Mouse (Mus musculus) heart, embryonic 16.5 days (tissue): Measurements from ENCODE around the gene Tmprss2. TPM values are rescaled to one million over a fixed set of nuclear protein-coding genes. Genes with fewer than 3 reads are reported as not detected.
A peak's percentile ranks its signal among the peaks of the same experiment; 100 is the strongest.

ENCODE experiments used
- ATAC-seq: fragments of 200-750 bp; cut with Nextera tagmentation; replicated peaks from 2 replicates; pipeline ENCODE4 v1.8.0; 2017; ENCODE audit warnings: moderate number of reproducible peaks; ENCODE audit not compliant: insufficient read depth, low FRiP score; ENCODE audit errors: extremely low read depth
- H3K27ac ChIP-seq: fragments of 300-500 bp; sonication (generic); 2 replicates; pipeline ENCODE4 v1.5.1; 2014; ENCODE audit warnings: mild to moderate bottlenecking, low read length, control low read depth, moderate library complexity
- H3K27me3 ChIP-seq: fragments of 300-500 bp; sonication (generic); 2 replicates; pipeline ENCODE4 v1.6.1; 2014; ENCODE audit warnings: low read length, mixed read lengths; ENCODE audit not compliant: control insufficient read depth, insufficient read depth
- H3K36me3 ChIP-seq: fragments of 300-500 bp; sonication (generic); 2 replicates; pipeline ENCODE4 v1.6.1; 2014; ENCODE audit not compliant: control insufficient read depth, insufficient read depth
- H3K4me1 ChIP-seq: fragments of 300-500 bp; sonication (generic); 2 replicates; pipeline ENCODE4 v1.6.1; 2014; ENCODE audit warnings: low read length, mixed read lengths; ENCODE audit not compliant: control insufficient read depth, insufficient read depth
- H3K4me2 ChIP-seq: fragments of 300-500 bp; sonication (generic); 2 replicates; pipeline ENCODE4 v1.6.1; 2014; ENCODE audit warnings: low read depth, mild to moderate bottlenecking, control low read depth, low read length
- H3K4me3 ChIP-seq: fragments of 300-500 bp; sonication (generic); 2 replicates; pipeline ENCODE4 v1.5.1; 2014; ENCODE audit warnings: mild to moderate bottlenecking, control low read depth, low read length
- H3K9ac ChIP-seq: fragments of 300-500 bp; sonication (generic); 2 replicates; pipeline ENCODE4 v1.6.1; 2014; ENCODE audit warnings: low read length, control low read depth
- H3K9me3 ChIP-seq: fragments of 300-500 bp; sonication (generic); replicated peaks from 2 replicates; pipeline ENCODE4 v1.6.1; 2016; ENCODE audit warnings: low read length; ENCODE audit not compliant: control insufficient read depth
- whole genome bisulfite sequencing: fragments of 180-500 bp; shearing (Covaris S2); extraction: QIAGEN DNeasy Blood & Tissue Kit; methylation state at CpG from one replicate; pipeline ENCODE4 v1.1.7; 2014; 5-methylcytosine and 5-hydroxymethylcytosine counted together
- polyA plus RNA-seq: library from polyadenylated mRNA; unstranded; fragments of >200 nt; fragmentation: Nextera tagmentation; extraction: Ambion mirVana; gene quantifications from 2 replicates; pipeline ENCODE4 v1.2.1, GENCODE M21; 2015

Gene Tmprss2
- polyA plus RNA-seq, 1 experiment from 2014 or later, result 0.72 TPM

- ATAC-seq, result no peak
- Histone ChIP-seq H3K4me1 (peaks cover 21% of the 10 kb centered on the region), H3K9me3 (peaks cover 3% of the 10 kb centered on the region; the same call in 1 of the 2 replicates), H3K4me3 (no peak overlapping the region), H3K4me2 (peak overlapping the region; percentile 65), H3K27me3 (no peaks in the 10 kb centered on the region), H3K9ac (no peak overlapping the region), H3K36me3 (0 out of 2 replicates have a peak, but pooled peaks cover 2% of the 10 kb centered on the region), H3K27ac (peak overlapping the region; percentile 89; the same call in 1 of the 2 replicates)
- WGBS, result 26% methylated on average over 1 of the region's 1 CpGs
These were observed 74.1 kb downstream of the Tmprss2 start for GRCm38 (mm10) chr16:97536859-97537258.

DNA sequence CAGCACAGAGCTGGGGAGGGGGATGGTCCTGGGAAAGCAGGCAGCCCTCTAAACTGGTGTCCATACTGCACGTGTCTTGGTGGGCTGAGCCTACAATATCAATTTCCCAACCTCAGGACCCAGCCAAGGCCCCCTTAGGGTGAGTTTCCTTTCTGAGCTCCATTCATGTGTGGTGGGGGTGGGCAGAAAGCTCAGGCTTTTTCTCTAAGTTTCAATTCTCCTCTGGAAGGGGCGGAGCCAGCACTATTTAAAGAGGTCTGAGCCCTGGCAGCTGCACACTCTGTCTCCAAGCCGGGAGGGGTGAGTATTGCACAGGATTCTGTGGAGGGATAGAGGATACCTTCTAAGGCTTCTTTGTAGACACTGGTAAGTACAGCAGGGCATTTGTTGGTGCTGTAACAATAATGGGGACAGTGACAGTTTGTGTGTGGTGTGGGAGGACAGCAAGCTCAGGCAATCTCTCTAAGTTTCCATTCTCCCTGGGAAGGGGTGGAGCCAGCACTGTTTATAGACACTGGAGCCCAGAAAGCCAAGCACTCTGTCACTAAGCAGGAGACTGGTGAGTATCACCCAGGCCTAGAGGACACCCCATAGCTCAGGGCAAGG, 75.1 kb downstream of the Tmprss2 start:
- WGBS, result 2% methylated on average over 3 of the region's 3 CpGs
- peaks cover 21% of the 10 kb centered on the region for H3K4me1 ChIP-seq
- no peaks in the 10 kb centered on the region for H3K36me3 ChIP-seq
- H3K27me3 ChIP-seq, result no peaks in the 10 kb centered on the region
- H3K4me2 ChIP-seq, result peak overlapping the region; percentile 65
- H3K9ac ChIP-seq, result peak overlapping the region; percentile 56
- peak overlapping the region; percentile 39 for H3K4me3 ChIP-seq
- ATAC-seq, result peak; percentile 80
- peak overlapping the region; percentile 89 for H3K27ac ChIP-seq
- H3K9me3 ChIP-seq, result no peaks in the 10 kb centered on the region

GRCm38 (mm10) chr16:97534876-97535461, 76.0 kb downstream of the Tmprss2 start:
- H3K36me3 ChIP-seq, result no peaks in the 10 kb centered on the region
- no peaks in the 10 kb centered on the region for H3K27me3 ChIP-seq
- H3K9ac ChIP-seq, result peak overlapping the region; percentile 56
- H3K4me3 ChIP-seq, result peak overlapping the region; percentile 40
- 16% methylated on average over 5 of the region's 5 CpGs for WGBS
- H3K27ac ChIP-seq, result peak overlapping the region; percentile 89
- peaks cover 21% of the 10 kb centered on the region for H3K4me1 ChIP-seq
- peak; percentile 65 for ATAC-seq
- no peaks in the 10 kb centered on the region for H3K9me3 ChIP-seq
- H3K4me2 ChIP-seq, result peak overlapping the region; percentile 65

DNA sequence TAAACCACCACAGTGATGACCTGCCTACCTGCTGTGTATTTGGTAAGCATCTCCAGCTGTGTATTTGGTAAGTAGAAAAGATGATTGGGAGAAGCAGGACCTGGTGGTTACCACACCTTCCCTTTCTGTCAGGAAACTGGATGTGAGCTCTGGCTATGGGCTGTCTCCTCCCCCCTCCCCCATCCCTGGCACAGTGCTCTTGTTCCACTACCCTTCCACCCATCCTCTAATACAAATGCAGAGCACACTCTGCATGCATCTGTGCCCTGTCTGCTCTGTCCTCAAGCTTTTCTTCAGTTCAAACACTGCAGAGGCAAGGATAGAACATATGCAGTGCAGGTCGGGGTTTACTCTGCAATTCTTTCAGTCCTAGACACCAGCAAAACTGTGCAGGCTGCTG, 76.5 kb downstream of the Tmprss2 start:
- WGBS, result 21% methylated on average over 1 of the region's 1 CpGs
- Histone ChIP-seq H3K27me3 (no peaks in the 10 kb centered on the region), H3K4me1 (peaks cover 21% of the 10 kb centered on the region), H3K9me3 (no peaks in the 10 kb centered on the region), H3K4me2 (peak overlapping the region; percentile 65), H3K36me3 (no peaks in the 10 kb centered on the region), H3K4me3 (peak overlapping the region; percentile 40), H3K9ac (peak overlapping the region; percentile 56), H3K27ac (peak overlapping the region; percentile 89)
- ATAC-seq, result peak; percentile 6; the same call in 1 of the 2 replicates

DNA sequence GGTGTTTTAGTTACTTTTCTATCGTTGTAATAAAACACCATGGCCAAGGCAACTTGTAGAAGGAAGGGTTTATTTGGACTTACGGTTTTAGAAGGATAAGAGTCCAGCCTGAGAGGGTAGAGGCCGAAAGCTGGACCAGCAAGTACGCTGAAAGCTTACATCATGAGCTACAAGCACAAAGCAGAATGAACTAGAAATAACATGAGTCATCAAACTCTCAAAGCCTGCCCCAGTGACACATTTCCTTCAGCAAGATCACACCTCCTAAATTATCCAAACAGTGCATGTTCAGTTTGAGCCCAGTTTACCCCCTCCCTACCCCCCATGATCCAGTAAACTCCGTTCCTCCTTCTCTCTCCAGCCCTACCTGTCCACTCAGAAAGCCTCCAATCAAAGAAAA, 77.2 kb downstream of the Tmprss2 start:
- no peak overlapping the region for H3K4me2 ChIP-seq
- H3K36me3 ChIP-seq, result no peaks in the 10 kb centered on the region
- H3K27me3 ChIP-seq, result no peaks in the 10 kb centered on the region
- no peak for ATAC-seq
- no peak overlapping the region for H3K27ac ChIP-seq
- no peak overlapping the region for H3K9ac ChIP-seq
- H3K4me3 ChIP-seq, result no peak overlapping the region
- 80% methylated on average over 5 of the region's 5 CpGs for WGBS
- H3K4me1 ChIP-seq, result peaks cover 21% of the 10 kb centered on the region
- H3K9me3 ChIP-seq, result no peaks in the 10 kb centered on the region

GRCm38 (mm10) chr16:97533126-97533525, 77.9 kb downstream of the Tmprss2 start:
- H3K36me3 ChIP-seq, result no peaks in the 10 kb centered on the region
- 45% methylated on average over 1 of the region's 1 CpGs for WGBS
- H3K4me1 ChIP-seq, result peaks cover 21% of the 10 kb centered on the region
- no peak overlapping the region for H3K4me3 ChIP-seq
- no peak overlapping the region for H3K9ac ChIP-seq
- no peak overlapping the region for H3K27ac ChIP-seq
- no peak for ATAC-seq
- no peak overlapping the region for H3K4me2 ChIP-seq
- H3K9me3 ChIP-seq, result no peaks in the 10 kb centered on the region
- no peaks in the 10 kb centered on the region for H3K27me3 ChIP-seq

- Histone ChIP-seq H3K4me1 (peaks cover under 1% of the 10 kb centered on the region), H3K36me3 (no peaks in the 10 kb centered on the region), H3K27ac (no peak overlapping the region), H3K4me2 (no peak overlapping the region), H3K27me3 (no peaks in the 10 kb centered on the region), H3K9ac (no peak overlapping the region), H3K4me3 (no peak overlapping the region), H3K9me3 (no peaks in the 10 kb centered on the region)
- ATAC-seq, result no peak
- WGBS, result 87% methylated on average over 2 of the region's 2 CpGs
These were observed 81.8 kb downstream of the Tmprss2 start for GRCm38 (mm10) chr16:97529241-97529640.

GRCm38 (mm10) chr16:97523024-97523423, 88.0 kb downstream of the Tmprss2 start:
- H3K4me1 ChIP-seq, result no peaks in the 10 kb centered on the region
- H3K9me3 ChIP-seq, result no peaks in the 10 kb centered on the region
- H3K36me3 ChIP-seq, result no peaks in the 10 kb centered on the region
- H3K27ac ChIP-seq, result no peak overlapping the region
- H3K27me3 ChIP-seq, result no peaks in the 10 kb centered on the region
- no peak for ATAC-seq
- WGBS, result 7% methylated on average over 1 of the region's 1 CpGs
- no peak overlapping the region for H3K4me2 ChIP-seq
- no peak overlapping the region for H3K9ac ChIP-seq
- no peak overlapping the region for H3K4me3 ChIP-seq

DNA sequence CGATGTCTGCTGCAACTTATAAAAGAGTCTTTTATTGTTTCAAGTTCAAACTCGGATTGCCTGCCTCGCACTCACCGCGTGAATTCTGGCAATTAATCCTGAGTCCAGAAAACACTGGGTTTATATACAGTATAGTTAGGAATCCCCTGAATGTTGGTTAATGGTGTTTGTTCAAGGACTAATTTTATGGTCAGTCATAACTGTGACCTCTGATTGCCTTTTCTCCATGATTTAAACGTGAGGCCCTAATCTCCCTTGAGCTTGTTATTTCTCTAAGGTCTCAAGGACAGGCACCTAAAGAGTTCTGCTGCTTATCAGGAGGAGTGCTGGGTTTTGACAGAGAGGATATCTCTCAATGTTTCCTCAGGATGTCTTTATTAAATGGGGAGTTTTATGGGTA, 89.0 kb downstream of the Tmprss2 start:
- no peak for ATAC-seq
- Histone ChIP-seq H3K9me3 (no peaks in the 10 kb centered on the region), H3K4me3 (no peak overlapping the region), H3K27ac (no peak overlapping the region), H3K9ac (no peak overlapping the region), H3K4me1 (no peaks in the 10 kb centered on the region), H3K4me2 (no peak overlapping the region), H3K36me3 (no peaks in the 10 kb centered on the region), H3K27me3 (no peaks in the 10 kb centered on the region)
- WGBS, result 72% methylated on average over 6 of the region's 6 CpGs
